9 mouse cellular contexts compared by ENCODE assay signal in genomic region chr7:141413331-141413730, GRCm38 (mm10). TPM values are rescaled to one million over a fixed set of nuclear protein-coding genes. Genes with fewer than 3 reads are reported as not detected.
DNase-seq lines count a peak whose midpoint lies in the region; ATAC-seq lines count a peak whose summit lies in the region.
"Had no signal": no experiment of that assay in that cellular context is flagged by ENCODE, and none has a peak within 500 bp of the region (broad histone marks: within the 10 kb centered on the region; RNA-seq: fewer than 3 reads in every experiment).

No protein-coding gene starts in this region.

- H3K9me3 ChIP-seq in hindbrain, embryonic 14.5 days (ENCODE audit: control insufficient read depth, low read length) = no peaks in the 10 kb centered on the region
- H3K9me3 ChIP-seq in midbrain, embryonic 16.5 days (replicated peaks; ENCODE audit: control insufficient read depth, low read length, poor library complexity, severe bottlenecking) = no peaks in the 10 kb centered on the region

- peak overlapping the region; percentile 80 for H3K27ac ChIP-seq in hindbrain, embryonic 14.5 days
- H3K27ac ChIP-seq in midbrain, embryonic 16.5 days (ENCODE audit: low read length) = peak overlapping the region; percentile 90

- peak overlapping the region; percentile 86 for H3K4me2 ChIP-seq in hindbrain, embryonic 14.5 days (replicated peaks)
- peak overlapping the region; percentile 65 for H3K4me2 ChIP-seq in midbrain, embryonic 16.5 days (ENCODE audit: low read length)

- DNase-seq in embryo, embryonic 10.5 days (ENCODE audit: low spot score) = peak; percentile 21
- no peak for DNase-seq in embryo, embryonic 10 days (ENCODE audit: low spot score)
- DNase-seq in urinary bladder, postnatal 14 days (ENCODE audit: low spot score) = peak; percentile 29
- DNase-seq in urinary bladder, adult 2 months (ENCODE audit: low spot score) = no peak
- peak; percentile 25 for DNase-seq in hindbrain, embryonic 14.5 days (ENCODE audit: low spot score)
- no peak for DNase-seq in layer of hippocampus, postnatal 14 days (ENCODE audit: low spot score in 2 of 2)
- no peak for DNase-seq in left cerebral cortex, postnatal 14 days (ENCODE audit: low spot score in 2 of 2)

- peak; percentile 26; the same call in 1 of the 2 replicates for ATAC-seq in hindbrain, embryonic 14.5 days (ENCODE audit: low FRiP score)
- peak; percentile 40 for ATAC-seq in midbrain, embryonic 16.5 days

- peaks cover 13% of the 10 kb centered on the region for H3K4me1 ChIP-seq in hindbrain, embryonic 14.5 days (replicated peaks; ENCODE audit: control insufficient read depth, insufficient read depth, low read length)
- H3K4me1 ChIP-seq in midbrain, embryonic 16.5 days (ENCODE audit: control insufficient read depth, insufficient read depth, low read length) = peaks cover 8% of the 10 kb centered on the region

- 4% methylated on average over 16 of the region's 16 CpGs for WGBS in hindbrain, embryonic 14.5 days
- 3% methylated on average over 16 of the region's 16 CpGs for WGBS in midbrain, embryonic 16.5 days

- H3K4me3 ChIP-seq in hindbrain, embryonic 14.5 days (replicated peaks; ENCODE audit: low read length) = peak overlapping the region; percentile 61
- H3K4me3 ChIP-seq in midbrain, embryonic 16.5 days (ENCODE audit: low read depth, low read length) = peak overlapping the region; percentile 69

- intact Hi-C loops in left cerebral cortex, postnatal 14 days (cut with DNase I) = no loop called here

- peak overlapping the region; percentile 68 for H3K9ac ChIP-seq in hindbrain, embryonic 14.5 days
- H3K9ac ChIP-seq in midbrain, embryonic 16.5 days (ENCODE audit: low read depth, low read length) = peak overlapping the region; percentile 90

- H3K27me3 ChIP-seq in hindbrain, embryonic 14.5 days (ENCODE audit: control insufficient read depth, insufficient read depth, low read length) = no peaks in the 10 kb centered on the region
- no peaks in the 10 kb centered on the region for H3K27me3 ChIP-seq in midbrain, embryonic 16.5 days (ENCODE audit: control insufficient read depth, insufficient read depth, low read depth, low read length)
- H3K27me3 ChIP-seq: Patski had no signal

- H3K36me3 ChIP-seq in hindbrain, embryonic 14.5 days (replicated peaks; ENCODE audit: control insufficient read depth, insufficient read depth) = peaks cover 25% of the 10 kb centered on the region; the same call in 1 of the 2 replicates
- 0 out of 2 replicates have a peak, but pooled peaks cover 4% of the 10 kb centered on the region for H3K36me3 ChIP-seq in midbrain, embryonic 16.5 days (ENCODE audit: control insufficient read depth, insufficient read depth, low read length)

RNA-seq across cellular contexts. Expression of gene Gatd1, which starts 0.6 kb away (rescaled TPM):
- polyA plus RNA-seq in urinary bladder, adult 2 months (2012; rRNA removed) = 48.3 and 59.2 TPM in 2 replicates
- polyA plus RNA-seq in hindbrain, embryonic 14.5 days (2014; fragmentation: Nextera tagmentation; extraction: Ambion mirVana) = 36.9 and 43.4 TPM in 2 replicates
- 48.5 and 54.9 TPM in 2 replicates for polyA plus RNA-seq in midbrain, embryonic 16.5 days (2015; fragmentation: Nextera tagmentation; extraction: Ambion mirVana)
- total RNA-seq in layer of hippocampus, postnatal 14 days (2021) = 10 to 100 TPM; 37.4 to 37.6 TPM
- total RNA-seq in left cerebral cortex, postnatal 14 days (2021) = 10 to 100 TPM; 36.0 to 42.6 TPM

RNA-seq across cellular contexts. Expression of gene Cend1, which starts 16.0 kb away (rescaled TPM):
- 1.3 and 3.4 TPM in 2 replicates for polyA plus RNA-seq in urinary bladder, adult 2 months (2012; rRNA removed)
- 46.9 and 50.3 TPM in 2 replicates for polyA plus RNA-seq in hindbrain, embryonic 14.5 days (2014; fragmentation: Nextera tagmentation; extraction: Ambion mirVana)
- 109 and 151 TPM in 2 replicates for polyA plus RNA-seq in midbrain, embryonic 16.5 days (2015; fragmentation: Nextera tagmentation; extraction: Ambion mirVana)
- total RNA-seq in layer of hippocampus, postnatal 14 days (2021) = 100 to 1,000 TPM; 332 to 341 TPM
- total RNA-seq in left cerebral cortex, postnatal 14 days (2021) = 100 to 1,000 TPM; 338 to 362 TPM

RNA-seq across cellular contexts. Expression of gene Taldo1, which starts 21.3 kb away (rescaled TPM):
- 269 and 320 TPM in 2 replicates for polyA plus RNA-seq in urinary bladder, adult 2 months (2012; rRNA removed)
- polyA plus RNA-seq in hindbrain, embryonic 14.5 days (2014; fragmentation: Nextera tagmentation; extraction: Ambion mirVana) = 271 and 278 TPM in 2 replicates
- polyA plus RNA-seq in midbrain, embryonic 16.5 days (2015; fragmentation: Nextera tagmentation; extraction: Ambion mirVana) = 291 and 309 TPM in 2 replicates
- 100 to 1,000 TPM; 129 to 140 TPM for total RNA-seq in layer of hippocampus, postnatal 14 days (2021)
- total RNA-seq in left cerebral cortex, postnatal 14 days (2021) = 100 to 1,000 TPM; 102 to 119 TPM

RNA-seq across cellular contexts. Expression of gene Slc25a22, which starts 24.4 kb away (rescaled TPM):
- 42.0 and 55.2 TPM in 2 replicates for polyA plus RNA-seq in urinary bladder, adult 2 months (2012; rRNA removed)
- polyA plus RNA-seq in hindbrain, embryonic 14.5 days (2014; fragmentation: Nextera tagmentation; extraction: Ambion mirVana) = 73.0 and 81.4 TPM in 2 replicates
- polyA plus RNA-seq in midbrain, embryonic 16.5 days (2015; fragmentation: Nextera tagmentation; extraction: Ambion mirVana) = 108 and 121 TPM in 2 replicates
- total RNA-seq in layer of hippocampus, postnatal 14 days (2021) = 100 to 1,000 TPM; 366 to 390 TPM
- total RNA-seq in left cerebral cortex, postnatal 14 days (2021) = 100 to 1,000 TPM; 331 to 339 TPM

RNA-seq across cellular contexts. Expression of gene Pidd1, which starts 30.5 kb away (rescaled TPM):
- polyA plus RNA-seq in urinary bladder, adult 2 months (2012; rRNA removed) = 4.7 and 4.8 TPM in 2 replicates
- polyA plus RNA-seq in hindbrain, embryonic 14.5 days (2014; fragmentation: Nextera tagmentation; extraction: Ambion mirVana) = 3.1 and 4.2 TPM in 2 replicates
- 2.4 and 2.5 TPM in 2 replicates for polyA plus RNA-seq in midbrain, embryonic 16.5 days (2015; fragmentation: Nextera tagmentation; extraction: Ambion mirVana)
- 1 to 10 TPM; 1.9 TPM for total RNA-seq in layer of hippocampus, postnatal 14 days (2021)
- 1 to 10 TPM; 1.2 to 2.4 TPM for total RNA-seq in left cerebral cortex, postnatal 14 days (2021)

Comparison
In these comparisons a context has a peak if more than half of its experiments do, and no peak if none do; other contexts are left out.
1. DNase-seq: peak in embryo, embryonic 10.5 days (single experiment), urinary bladder, postnatal 14 days (single experiment) and hindbrain, embryonic 14.5 days (single experiment); none in embryo, embryonic 10 days (single experiment), urinary bladder, adult 2 months (single experiment), layer of hippocampus, postnatal 14 days (0 of 2) and left cerebral cortex, postnatal 14 days (0 of 2).
2. RNA of gene Cend1, which starts 16.0 kb away (polyA plus RNA-seq): 109 to 151 TPM in midbrain, embryonic 16.5 days and 46.9 to 50.3 TPM in hindbrain, embryonic 14.5 days; 1.3 to 3.4 TPM in urinary bladder, adult 2 months; every median in the first group is over 10 times any median in the second.